Mouse (Mus musculus) MEL (cell line): ENCODE measurements at regions not wholly inside any gene's neighbourhood (a gene's known extent, or its start where the extent isn't known, plus 50 kb on each side); places are given as distances from the start of the nearest gene placed in this dataset.

ENCODE experiments used
- DNase-seq: peaks from one replicate; pipeline ENCODE4 v3.0.0; 2011; ENCODE audit warnings: low read depth, low spot score
- H3K27ac ChIP-seq: 2 replicates; pipeline ENCODE4 v1.5.1; 2012; ENCODE audit warnings: low read depth, mild to moderate bottlenecking, control low read depth, low read length, moderate library complexity; ENCODE audit not compliant: control insufficient read depth
- H3K27me3 ChIP-seq, 2 experiments: fragments of 150-350 bp in 1 of 2; sonication (generic) in 1 of 2; 2 replicates each; pipeline ENCODE4 v1.6.1; 2012; ENCODE audit warnings: low read length in 2 of 2, mild to moderate bottlenecking in 2 of 2, improper control_type of control experiment in 1 of 2, moderate library complexity in 1 of 2; ENCODE audit not compliant: insufficient read depth in 2 of 2, control insufficient read depth in 1 of 2
- H3K36me3 ChIP-seq, 2 experiments: 2 replicates each; pipeline ENCODE4 v1.6.1; 2012 to 2014; ENCODE audit warnings: low read length in 2 of 2, improper control_type of control experiment in 1 of 2, inconsistent platforms in 1 of 2, mild to moderate bottlenecking in 1 of 2; ENCODE audit not compliant: insufficient read depth in 2 of 2, control insufficient read depth in 1 of 2
- H3K4me1 ChIP-seq, 2 experiments: fragments of 150-350 bp in 1 of 2; sonication (generic) in 1 of 2; 2 replicates each; pipeline ENCODE4 v1.6.1; 2012; ENCODE audit warnings: low read length in 2 of 2, improper control_type of control experiment in 1 of 2, mild to moderate bottlenecking in 1 of 2; ENCODE audit not compliant: insufficient read depth in 2 of 2, control insufficient read depth in 1 of 2
- H3K4me3 ChIP-seq, 2 experiments: fragments of 150-350 bp in 1 of 2; sonication (generic) in 1 of 2; 2 replicates each; pipeline ENCODE4 v1.5.1; 2012; ENCODE audit warnings: low read depth in 2 of 2, low read length in 2 of 2, mild to moderate bottlenecking in 2 of 2, moderate library complexity in 2 of 2, control low read depth in 1 of 2, improper control_type of control experiment in 1 of 2; ENCODE audit not compliant: control insufficient read depth in 1 of 2, insufficient read depth in 1 of 2
- H3K79me2 ChIP-seq: 2 replicates; pipeline ENCODE4 v1.6.1; 2012; ENCODE audit warnings: mild to moderate bottlenecking, low read length, moderate library complexity; ENCODE audit not compliant: control insufficient read depth, poor library complexity, insufficient read depth
- H3K9ac ChIP-seq: 2 replicates; pipeline ENCODE4 v1.6.1; 2012; ENCODE audit warnings: low read depth, mild to moderate bottlenecking, control low read depth, low read length, moderate library complexity; ENCODE audit not compliant: control insufficient read depth, poor library complexity, severe bottlenecking
- H3K9me3 ChIP-seq: fragments of 150-350 bp; sonication (generic); replicated peaks from 2 replicates; pipeline ENCODE4 v1.6.1; 2012; ENCODE audit warnings: mild to moderate bottlenecking, low read length, improper control_type of control experiment, moderate library complexity; ENCODE audit not compliant: insufficient read depth
- BHLHE40 ChIP-seq: IDR thresholded peaks from 2 replicates; pipeline ENCODE4 v1.6.1; 2012; ENCODE audit warnings: low read depth, mild to moderate bottlenecking, inconsistent platforms, low read length, improper control_type of control experiment, borderline replicate concordance
- CHD1 ChIP-seq: IDR thresholded peaks from 2 replicates; pipeline ENCODE4 v1.6.1; 2012; ENCODE audit warnings: low read depth, mild to moderate bottlenecking, inconsistent platforms, low read length, improper control_type of control experiment
- CHD2 ChIP-seq: IDR thresholded peaks from 2 replicates; pipeline ENCODE4 v1.6.1; 2011; ENCODE audit warnings: low read length, improper control_type of control experiment
- E2F4 ChIP-seq: IDR thresholded peaks from 2 replicates; pipeline ENCODE4 v1.6.1; 2011; ENCODE audit warnings: low read depth, low read length, improper control_type of control experiment, borderline replicate concordance
- ELF1 ChIP-seq: IDR thresholded peaks from 2 replicates; pipeline ENCODE4 v1.6.1; 2014; ENCODE audit warnings: low read depth, mild to moderate bottlenecking, inconsistent platforms, low read length, improper control_type of control experiment, moderate library complexity
- GABPA ChIP-seq: IDR thresholded peaks from 2 replicates; pipeline ENCODE4 v1.6.1; 2012; ENCODE audit warnings: low read depth, mild to moderate bottlenecking, inconsistent platforms, low read length, improper control_type of control experiment, moderate library complexity
- JUND ChIP-seq: IDR thresholded peaks from 2 replicates; pipeline ENCODE4 v1.6.1; 2011; ENCODE audit warnings: low read depth, mild to moderate bottlenecking, improper control_type of control experiment, low read length
- KAT2A ChIP-seq: conservative IDR thresholded peaks from 2 replicates; pipeline ENCODE4 v1.6.1; 2012; ENCODE audit warnings: low read depth, low read length, improper control_type of control experiment, inconsistent platforms
- MAFK ChIP-seq: IDR thresholded peaks from 2 replicates; pipeline ENCODE4 v1.6.1; 2011; ENCODE audit warnings: low read depth, mild to moderate bottlenecking, low read length, improper control_type of control experiment, borderline replicate concordance
- MAX ChIP-seq: IDR thresholded peaks from 2 replicates; pipeline ENCODE4 v1.6.1; 2011; ENCODE audit warnings: low read length, improper control_type of control experiment
- MAZ ChIP-seq: IDR thresholded peaks from 2 replicates; pipeline ENCODE4 v1.6.1; 2012; ENCODE audit warnings: low read depth, mild to moderate bottlenecking, inconsistent platforms, low read length, improper control_type of control experiment
- MEF2A ChIP-seq: IDR thresholded peaks from 2 replicates; pipeline ENCODE4 v1.6.1; 2014; ENCODE audit warnings: low read depth, mild to moderate bottlenecking, inconsistent platforms, low read length, improper control_type of control experiment; ENCODE audit not compliant: poor library complexity, insufficient replicate concordance, severe bottlenecking; ENCODE audit errors: extremely low read depth
- MXI1 ChIP-seq: IDR thresholded peaks from 2 replicates; pipeline ENCODE4 v1.6.1; 2011; ENCODE audit warnings: mild to moderate bottlenecking, low read depth, low read length, improper control_type of control experiment
- NELFE ChIP-seq: IDR thresholded peaks from 2 replicates; pipeline ENCODE4 v1.6.1; 2011; ENCODE audit warnings: low read depth, low read length, improper control_type of control experiment
- NRF1 ChIP-seq: IDR thresholded peaks from 2 replicates; pipeline ENCODE4 v1.6.1; 2014; ENCODE audit warnings: low read depth, mild to moderate bottlenecking, inconsistent platforms, low read length, improper control_type of control experiment, moderate library complexity; ENCODE audit not compliant: poor library complexity, insufficient read depth, severe bottlenecking
- POLR2A ChIP-seq, 2 experiments: IDR thresholded peaks; 2 replicates each; pipeline ENCODE4 v1.6.1; 2011 to 2012; ENCODE audit warnings: low read length in 2 of 2, mild to moderate bottlenecking in 2 of 2, control low read depth in 1 of 2, improper control_type of control experiment in 1 of 2, low read depth in 1 of 2, moderate library complexity in 1 of 2; ENCODE audit not compliant: control insufficient read depth in 1 of 2, insufficient read depth in 1 of 2, poor library complexity in 1 of 2
- POLR2AphosphoS2 ChIP-seq: IDR thresholded peaks from 2 replicates; pipeline ENCODE4 v1.6.1; 2011; ENCODE audit warnings: low read length, improper control_type of control experiment
- POLR2AphosphoS5 ChIP-seq: IDR thresholded peaks from 2 replicates; pipeline ENCODE4 v1.6.1; 2012; ENCODE audit warnings: low read depth, borderline replicate concordance, mild to moderate bottlenecking, inconsistent platforms, low read length, moderate library complexity, mixed read lengths
- RAD21 ChIP-seq: IDR thresholded peaks from 2 replicates; pipeline ENCODE4 v1.6.1; 2011; ENCODE audit warnings: mild to moderate bottlenecking, low read depth, low read length, improper control_type of control experiment
- RCOR1 ChIP-seq: IDR thresholded peaks from 2 replicates; pipeline ENCODE4 v1.6.1; 2012; ENCODE audit warnings: low read depth, mild to moderate bottlenecking, inconsistent platforms, low read length, improper control_type of control experiment
- TAL1 ChIP-seq: IDR thresholded peaks from 2 replicates; pipeline ENCODE4 v1.6.1; 2012; ENCODE audit warnings: mild to moderate bottlenecking, inconsistent platforms, low read length, moderate library complexity, mixed read lengths
- TBP ChIP-seq: IDR thresholded peaks from 2 replicates; pipeline ENCODE4 v1.8.0; 2011; ENCODE audit warnings: low read depth, low read length, improper control_type of control experiment
- UBTF ChIP-seq: IDR thresholded peaks from 2 replicates; pipeline ENCODE4 v1.6.1; 2012; ENCODE audit warnings: low read depth, mild to moderate bottlenecking, inconsistent platforms, low read length, improper control_type of control experiment, moderate library complexity, borderline replicate concordance; ENCODE audit not compliant: insufficient read depth
- USF1 ChIP-seq: IDR thresholded peaks from 2 replicates; pipeline ENCODE4 v1.6.1; 2014; ENCODE audit warnings: low read depth, mild to moderate bottlenecking, inconsistent platforms, low read length, improper control_type of control experiment, moderate library complexity
- USF2 ChIP-seq, 2 experiments: IDR thresholded peaks; 2 replicates each; pipeline ENCODE4 v1.6.1; 2011 to 2012; ENCODE audit warnings: improper control_type of control experiment in 2 of 2, low read length in 2 of 2, borderline replicate concordance in 1 of 2, inconsistent platforms in 1 of 2, low read depth in 1 of 2, mild to moderate bottlenecking in 1 of 2; ENCODE audit not compliant: insufficient read depth in 1 of 2
- ZC3H11A ChIP-seq: IDR thresholded peaks from 2 replicates; pipeline ENCODE4 v1.6.1; 2012; ENCODE audit warnings: low read depth, mild to moderate bottlenecking, inconsistent platforms, low read length, improper control_type of control experiment

- Histone ChIP-seq H3K9me3 (no peaks in the 10 kb centered on the region), H3K9ac (no peak overlapping the region)
- no peak for TF ChIP-seq UBTF
- no peak for TF ChIP-seq MXI1
- TF ChIP-seq MAFK: no peak
- TF ChIP-seq USF1: no peak
- TF ChIP-seq RCOR1: no peak
- no peak for TF ChIP-seq JUND
- TF ChIP-seq CHD1: no peak
- TF ChIP-seq MAX: no peak
- no peak for TF ChIP-seq TBP
- no peak for TF ChIP-seq CHD2
- no peak for TF ChIP-seq TAL1
- no peak for TF ChIP-seq MAZ
Measured at GRCm38 (mm10) chr2:137301474-137302267, 185.2 kb upstream of the Jag1 start.

GRCm38 (mm10) chr2:137289231-137289630 is 172.8 kb upstream of the Jag1 start:
- Histone ChIP-seq H3K27ac (no peak overlapping the region), H3K4me1 (no peaks in the 10 kb centered on the region), H3K4me3 (no peak overlapping the region), H3K36me3 (no peaks in the 10 kb centered on the region), H3K9ac (no peak overlapping the region), H3K27me3 (no peaks in the 10 kb centered on the region), H3K9me3 (no peaks in the 10 kb centered on the region), H3K79me2 (no peaks in the 10 kb centered on the region)
- no peak for TF ChIP-seq GABPA
- TF ChIP-seq KAT2A: no peak
- TF ChIP-seq NRF1: no peak
- TF ChIP-seq POLR2AphosphoS2: no peak
- no peak for TF ChIP-seq MAZ
- TF ChIP-seq RCOR1: no peak
- TF ChIP-seq ZC3H11A: no peak
- TF ChIP-seq E2F4: no peak
- TF ChIP-seq NELFE: no peak
- TF ChIP-seq POLR2AphosphoS5: no peak
- no peak for TF ChIP-seq RAD21
- no peak for TF ChIP-seq MEF2A
- TF ChIP-seq BHLHE40: no peak
- TF ChIP-seq CHD2: no peak
- TF ChIP-seq MXI1: no peak
- TF ChIP-seq USF2 (IDR thresholded peaks at IDR 0.05; ENCODE audit: borderline replicate concordance in 1 of 2, insufficient read depth in 1 of 2, low read depth in 1 of 2, low read length in 2 of 2): no peak
- no peak for TF ChIP-seq POLR2A (IDR thresholded peaks at IDR 0.05; ENCODE audit: control insufficient read depth in 1 of 2, insufficient read depth in 1 of 2, low read depth in 1 of 2, low read length in 2 of 2, poor library complexity in 1 of 2)
- TF ChIP-seq ELF1: no peak
- no peak for DNase-seq

More at GRCm38 (mm10) chr2:137301474-137302267, 185.2 kb upstream of the Jag1 start:
- Histone ChIP-seq H3K4me3 (no peak overlapping the region), H3K4me1 (no peaks in the 10 kb centered on the region), H3K27me3 (no peaks in the 10 kb centered on the region), H3K27ac (no peak overlapping the region), H3K79me2 (no peaks in the 10 kb centered on the region), H3K36me3 (no peaks in the 10 kb centered on the region)
- DNase-seq: no peak
